Mouse (Mus musculus): ENCODE data around the gene Gm26620. TPM values are rescaled to one million over a fixed set of nuclear protein-coding genes. Genes with fewer than 3 reads are reported as not detected.
A peak's percentile ranks its signal among the peaks of the same experiment; 100 is the strongest.

Gm26620 gene
- polyA plus RNA-seq, 1 experiment from 2014 or later: 1.3 TPM

DNA sequence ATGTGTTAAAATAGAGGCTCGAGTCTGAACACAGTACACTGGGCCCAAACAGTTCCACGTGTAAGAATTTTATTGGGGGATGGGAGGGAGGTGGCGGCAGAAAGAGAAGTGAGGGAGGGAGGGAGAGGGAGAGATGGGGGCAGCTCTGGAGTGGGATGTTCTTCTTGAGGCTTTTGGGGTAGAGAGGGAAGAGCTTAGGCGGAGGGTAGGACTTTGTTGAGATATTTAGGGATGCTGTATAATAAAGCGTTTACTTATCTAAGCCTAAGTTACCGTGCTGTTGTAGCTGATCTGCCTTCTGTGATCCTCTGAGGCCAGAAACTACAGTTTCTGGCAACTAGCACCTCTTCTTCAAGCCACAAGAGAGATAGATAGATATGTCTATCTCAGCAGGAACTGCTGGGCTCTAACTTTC lies 1.2 kb downstream of the Gm26620 start:
- 53% methylated on average over 6 of the region's 6 CpGs for WGBS
- H3K27me3 ChIP-seq (replicated peaks; ENCODE audit: control insufficient read depth, insufficient read depth, low read length): no peaks in the 10 kb centered on the region
- no peak overlapping the region for H3K4me3 ChIP-seq (ENCODE audit: low read length)
- H3K4me1 ChIP-seq (ENCODE audit: control insufficient read depth, insufficient read depth, low read depth, low read length): peaks cover 12% of the 10 kb centered on the region
- H3K9me3 ChIP-seq (ENCODE audit: control insufficient read depth, low read length): no peaks in the 10 kb centered on the region
- 0 out of 2 replicates have a peak, but pooled peaks cover 2% of the 10 kb centered on the region for H3K36me3 ChIP-seq (ENCODE audit: control insufficient read depth, insufficient read depth, low read length)
- no peak overlapping the region for H3K27ac ChIP-seq (ENCODE audit: low read depth, low read length)
- no peak overlapping the region for H3K4me2 ChIP-seq (ENCODE audit: low read length)
- no peak for ATAC-seq
- peak overlapping the region; percentile 3; the same call in 1 of the 2 replicates for H3K9ac ChIP-seq (ENCODE audit: low read depth, low read length)

DNA sequence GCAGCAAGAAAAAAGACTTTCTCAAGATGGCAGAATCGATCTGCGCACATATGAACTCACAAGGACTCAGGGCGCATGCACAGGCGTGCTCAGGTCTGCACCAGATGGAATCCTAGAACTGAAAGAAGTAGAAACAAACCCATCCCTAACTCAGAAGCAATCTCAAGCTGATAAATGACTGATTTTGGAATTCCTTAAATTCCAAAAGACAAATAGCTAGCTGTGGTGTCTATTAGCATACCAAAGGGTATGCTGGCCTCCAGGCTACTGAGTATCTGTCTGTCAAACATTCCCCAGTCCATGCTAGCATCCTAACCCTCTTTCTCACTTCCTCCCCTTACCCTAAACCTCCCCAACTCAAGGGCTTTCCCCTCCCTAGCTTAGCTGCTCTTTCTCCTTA lies 4.4 kb downstream of the Gm26620 start:
- no peak for ATAC-seq
- Histone ChIP-seq H3K4me3 (ENCODE audit: low read length) (no peak overlapping the region), H3K9me3 (ENCODE audit: control insufficient read depth, low read length) (no peaks in the 10 kb centered on the region), H3K9ac (ENCODE audit: low read depth, low read length) (no peak overlapping the region), H3K4me1 (ENCODE audit: control insufficient read depth, insufficient read depth, low read depth, low read length) (peaks cover 3% of the 10 kb centered on the region), H3K27me3 (replicated peaks; ENCODE audit: control insufficient read depth, insufficient read depth, low read length) (no peaks in the 10 kb centered on the region), H3K27ac (ENCODE audit: low read depth, low read length) (no peak overlapping the region), H3K4me2 (ENCODE audit: low read length) (no peak overlapping the region), H3K36me3 (ENCODE audit: control insufficient read depth, insufficient read depth, low read length) (no peaks in the 10 kb centered on the region)
- WGBS: 70% methylated on average over 4 of the region's 4 CpGs

DNA sequence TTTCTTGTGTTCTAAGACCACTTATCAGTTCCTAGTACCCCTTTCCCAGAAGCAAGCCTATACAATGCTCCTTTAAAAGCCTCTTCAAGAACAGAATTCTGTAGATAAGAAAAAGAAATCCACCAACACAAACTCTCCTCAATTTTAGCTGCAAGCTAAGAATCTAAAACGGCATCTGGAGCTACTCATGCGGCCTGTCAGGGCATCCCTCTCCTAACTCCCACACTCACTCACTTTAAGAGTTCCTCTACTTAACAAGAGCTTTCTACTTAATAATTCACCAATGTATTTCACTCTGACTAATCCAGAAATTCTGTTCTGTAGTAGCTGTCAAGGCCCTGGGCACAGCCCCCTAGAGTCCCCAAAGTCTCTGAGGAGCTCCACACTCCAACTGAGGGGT lies 6.8 kb downstream of the Gm26620 start:
- Histone ChIP-seq H3K9me3 (ENCODE audit: control insufficient read depth, low read length) (no peaks in the 10 kb centered on the region), H3K4me1 (ENCODE audit: control insufficient read depth, insufficient read depth, low read depth, low read length) (no peaks in the 10 kb centered on the region), H3K27me3 (replicated peaks; ENCODE audit: control insufficient read depth, insufficient read depth, low read length) (no peaks in the 10 kb centered on the region), H3K4me3 (ENCODE audit: low read length) (no peak overlapping the region), H3K36me3 (ENCODE audit: control insufficient read depth, insufficient read depth, low read length) (no peaks in the 10 kb centered on the region), H3K4me2 (ENCODE audit: low read length) (no peak overlapping the region), H3K27ac (ENCODE audit: low read depth, low read length) (no peak overlapping the region), H3K9ac (ENCODE audit: low read depth, low read length) (no peak overlapping the region)
- WGBS: 79% methylated on average over 2 of the region's 2 CpGs
- no peak for ATAC-seq

DNA sequence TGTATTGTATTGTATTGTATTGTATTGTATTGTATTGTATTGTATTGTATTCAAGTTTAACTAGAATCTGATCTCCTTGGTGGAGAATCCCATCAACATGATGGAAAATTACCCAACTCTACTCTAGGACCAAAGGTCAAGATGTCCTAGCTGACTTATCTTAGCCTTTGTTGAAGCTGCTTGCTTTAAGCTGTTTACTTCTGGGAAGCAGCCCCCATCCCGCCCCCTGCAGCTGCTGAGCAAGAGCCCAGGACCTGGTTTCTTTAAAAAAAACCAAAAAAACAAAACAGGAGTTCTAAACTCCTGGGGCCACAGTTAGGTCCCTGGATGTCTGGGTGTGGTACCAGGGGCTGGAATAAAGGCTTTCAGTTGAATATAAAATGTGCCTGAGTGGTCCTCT lies 7.4 kb downstream of the Gm26620 start:
- Histone ChIP-seq H3K4me1 (ENCODE audit: control insufficient read depth, insufficient read depth, low read depth, low read length) (no peaks in the 10 kb centered on the region), H3K9me3 (ENCODE audit: control insufficient read depth, low read length) (no peaks in the 10 kb centered on the region), H3K4me2 (ENCODE audit: low read length) (no peak overlapping the region), H3K4me3 (ENCODE audit: low read length) (no peak overlapping the region), H3K27me3 (replicated peaks; ENCODE audit: control insufficient read depth, insufficient read depth, low read length) (no peaks in the 10 kb centered on the region), H3K27ac (ENCODE audit: low read depth, low read length) (no peak overlapping the region), H3K9ac (ENCODE audit: low read depth, low read length) (no peak overlapping the region), H3K36me3 (ENCODE audit: control insufficient read depth, insufficient read depth, low read length) (no peaks in the 10 kb centered on the region)
- 55% methylated on average over 1 of the region's 1 CpGs for WGBS
- ATAC-seq: no peak

DNA sequence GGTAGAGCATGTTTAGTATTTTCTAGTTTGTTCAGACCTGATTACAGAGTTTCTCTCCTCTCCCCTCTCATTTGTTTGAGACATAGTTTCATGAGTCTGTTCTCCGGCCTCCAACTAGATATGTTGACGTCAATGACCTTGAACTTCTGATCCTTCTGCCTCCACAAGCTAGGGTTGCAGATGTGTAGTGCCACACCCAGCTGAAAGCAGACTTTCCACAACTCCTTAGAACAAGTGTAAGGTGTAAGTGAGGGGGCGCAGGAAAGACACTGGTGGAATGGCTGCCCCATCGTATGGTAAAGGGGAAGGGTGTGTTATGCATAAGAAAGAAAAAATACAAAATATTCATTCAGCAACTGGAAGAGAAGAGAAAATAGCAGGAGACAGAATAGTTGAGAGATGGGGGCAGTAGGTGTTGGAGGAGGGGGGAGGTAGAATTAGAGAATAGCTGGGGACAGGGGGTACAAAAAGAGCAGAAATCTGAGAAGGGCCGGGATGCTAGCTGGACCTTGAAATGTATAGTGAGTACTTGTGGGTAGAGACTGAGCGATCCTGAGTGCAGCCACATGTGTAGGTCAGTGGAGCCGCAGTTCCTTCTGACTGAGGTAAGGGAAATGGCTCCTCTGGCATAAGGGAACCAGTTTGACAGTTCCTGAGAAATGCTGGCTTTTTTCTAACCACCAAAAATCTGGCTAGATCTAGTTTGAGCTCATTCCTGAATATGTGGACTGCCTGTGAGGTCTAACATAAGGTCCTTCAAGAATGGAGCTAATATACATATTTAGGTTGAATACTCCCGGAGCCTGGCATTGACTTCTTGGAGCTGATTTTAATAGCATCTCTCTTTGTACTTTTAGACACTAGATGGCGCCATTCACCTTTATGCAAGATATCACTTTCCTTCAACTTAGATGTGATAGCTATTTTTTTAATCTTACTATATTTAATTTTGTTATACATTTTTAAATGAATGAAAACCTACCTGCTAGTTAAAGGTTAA lies 10.0 kb downstream of the Gm26620 start:
- Histone ChIP-seq H3K9me3 (ENCODE audit: control insufficient read depth, low read length) (no peaks in the 10 kb centered on the region), H3K36me3 (ENCODE audit: control insufficient read depth, insufficient read depth, low read length) (no peaks in the 10 kb centered on the region), H3K4me2 (ENCODE audit: low read length) (no peak overlapping the region), H3K4me1 (ENCODE audit: control insufficient read depth, insufficient read depth, low read depth, low read length) (no peaks in the 10 kb centered on the region), H3K4me3 (ENCODE audit: low read length) (no peak overlapping the region), H3K27ac (ENCODE audit: low read depth, low read length) (no peak overlapping the region), H3K27me3 (replicated peaks; ENCODE audit: control insufficient read depth, insufficient read depth, low read length) (no peaks in the 10 kb centered on the region), H3K9ac (ENCODE audit: low read depth, low read length) (no peak overlapping the region)
- WGBS: 64% methylated on average over 9 of the region's 9 CpGs
- peak; percentile 54; the same call in 1 of the 2 replicates for ATAC-seq

DNA sequence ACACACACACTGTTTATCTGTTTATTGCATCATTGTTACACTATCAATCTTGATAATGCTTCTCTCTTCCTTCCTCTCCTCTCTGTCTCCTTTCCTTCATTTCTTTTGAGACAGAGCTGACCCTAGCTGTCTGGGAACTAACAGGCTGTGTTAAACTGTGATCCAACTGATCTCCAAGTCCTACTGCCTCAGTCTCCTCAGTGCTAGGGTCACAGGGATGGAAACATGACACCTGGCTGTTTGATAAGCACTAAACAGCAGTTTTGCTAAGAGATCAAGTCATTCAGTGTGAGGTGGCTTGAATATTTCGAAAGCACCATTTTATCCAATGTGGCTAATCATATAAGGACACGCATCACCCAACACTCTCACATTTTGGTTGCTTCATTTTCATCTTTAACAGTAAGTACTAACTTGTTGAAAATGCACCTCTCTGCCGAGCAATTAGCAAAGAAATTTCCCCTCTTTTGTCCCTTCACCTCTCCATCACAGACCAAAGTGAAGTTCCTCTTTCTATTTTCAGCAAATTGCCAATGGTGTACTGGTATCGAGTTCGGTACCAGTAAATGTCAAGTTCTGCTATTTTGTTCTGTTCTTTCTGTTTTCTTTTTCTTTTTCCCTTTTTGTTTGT lies 11.9 kb downstream of the Gm26620 start:
- Histone ChIP-seq H3K36me3 (ENCODE audit: control insufficient read depth, insufficient read depth, low read length) (no peaks in the 10 kb centered on the region), H3K4me2 (ENCODE audit: low read length) (no peak overlapping the region), H3K4me3 (ENCODE audit: low read length) (no peak overlapping the region), H3K9me3 (ENCODE audit: control insufficient read depth, low read length) (no peaks in the 10 kb centered on the region), H3K27me3 (replicated peaks; ENCODE audit: control insufficient read depth, insufficient read depth, low read length) (no peaks in the 10 kb centered on the region), H3K27ac (ENCODE audit: low read depth, low read length) (no peak overlapping the region), H3K9ac (ENCODE audit: low read depth, low read length) (no peak overlapping the region), H3K4me1 (ENCODE audit: control insufficient read depth, insufficient read depth, low read depth, low read length) (no peaks in the 10 kb centered on the region)
- WGBS: 87% methylated on average over 5 of the region's 5 CpGs
- no peak for ATAC-seq

DNA sequence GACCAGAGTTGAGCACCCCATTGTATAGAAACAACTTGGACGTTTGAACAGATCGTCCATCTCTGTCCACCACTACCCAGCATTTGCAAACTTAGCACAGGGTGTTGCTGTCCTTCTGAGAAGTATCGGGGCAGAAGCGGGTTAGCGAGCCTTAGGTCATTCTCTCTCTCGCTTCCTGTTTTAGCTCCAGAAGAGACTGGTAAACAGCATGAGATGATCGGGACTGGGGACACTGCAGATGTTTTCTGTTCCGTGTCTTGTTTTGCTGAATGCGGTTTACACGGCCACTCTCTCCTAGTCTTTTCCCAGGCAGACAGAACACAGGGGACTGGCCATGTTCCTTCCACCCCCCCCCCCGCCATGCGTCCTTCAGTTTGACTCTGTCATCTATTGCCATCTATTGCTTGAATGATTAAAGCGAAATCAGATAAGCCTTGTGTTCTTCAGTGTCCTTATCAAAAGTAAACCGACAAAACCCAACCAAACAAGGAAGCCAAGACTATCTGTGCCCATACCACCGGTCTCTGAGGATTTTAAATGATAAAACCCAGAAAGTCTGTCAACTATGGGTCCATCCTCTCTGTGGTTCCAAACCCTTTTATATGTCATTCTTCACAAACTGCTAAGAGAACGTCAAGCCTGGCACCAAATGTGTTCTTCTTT lies 13.7 kb downstream of the Gm26620 start:
- H3K27me3 ChIP-seq (replicated peaks; ENCODE audit: control insufficient read depth, insufficient read depth, low read length): no peaks in the 10 kb centered on the region
- H3K9me3 ChIP-seq (ENCODE audit: control insufficient read depth, low read length): no peaks in the 10 kb centered on the region
- H3K4me2 ChIP-seq (ENCODE audit: low read length): no peak overlapping the region
- no peaks in the 10 kb centered on the region for H3K36me3 ChIP-seq (ENCODE audit: control insufficient read depth, insufficient read depth, low read length)
- H3K4me1 ChIP-seq (ENCODE audit: control insufficient read depth, insufficient read depth, low read depth, low read length): no peaks in the 10 kb centered on the region
- ATAC-seq: no peak
- H3K27ac ChIP-seq (ENCODE audit: low read depth, low read length): no peak overlapping the region
- no peak overlapping the region for H3K4me3 ChIP-seq (ENCODE audit: low read length)
- WGBS: 77% methylated on average over 16 of the region's 16 CpGs
- H3K9ac ChIP-seq (ENCODE audit: low read depth, low read length): no peak overlapping the region

DNA sequence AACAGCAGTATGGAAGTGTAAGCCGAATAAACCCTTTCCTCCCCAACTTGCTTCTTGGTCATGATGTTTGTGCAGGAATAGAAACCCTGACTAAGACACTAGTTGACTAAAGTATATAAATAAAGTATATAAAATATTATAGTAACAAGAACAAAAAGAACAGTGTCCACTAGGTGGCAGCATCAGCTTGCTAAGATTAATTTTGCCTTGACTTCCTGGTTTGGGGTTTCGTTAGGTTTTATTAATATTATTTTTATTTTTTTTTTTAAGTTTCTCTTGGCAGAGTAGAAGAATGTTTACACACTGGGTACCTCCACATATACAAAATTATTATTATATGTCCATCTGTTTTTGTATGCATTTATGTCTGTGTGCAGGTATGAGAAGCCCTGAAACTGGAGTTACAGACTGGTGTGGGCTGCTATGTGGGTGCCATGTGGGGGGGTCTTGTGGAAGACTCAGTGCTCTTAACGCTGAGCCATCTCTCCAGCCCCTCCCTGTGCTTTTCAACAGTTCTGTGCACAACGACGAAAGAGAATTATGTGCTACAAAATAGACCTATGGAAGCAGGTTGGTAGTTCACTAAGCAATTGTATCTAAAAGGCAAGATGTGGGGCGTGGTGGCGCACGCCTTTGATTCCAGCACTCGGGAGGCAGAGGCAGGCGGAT lies 16.1 kb downstream of the Gm26620 start:
- Histone ChIP-seq H3K4me2 (ENCODE audit: low read length) (no peak overlapping the region), H3K4me3 (ENCODE audit: low read length) (no peak overlapping the region), H3K4me1 (ENCODE audit: control insufficient read depth, insufficient read depth, low read depth, low read length) (no peaks in the 10 kb centered on the region), H3K27ac (ENCODE audit: low read depth, low read length) (no peak overlapping the region), H3K27me3 (replicated peaks; ENCODE audit: control insufficient read depth, insufficient read depth, low read length) (peaks cover 2% of the 10 kb centered on the region; the same call in 1 of the 2 replicates), H3K9ac (ENCODE audit: low read depth, low read length) (no peak overlapping the region), H3K36me3 (ENCODE audit: control insufficient read depth, insufficient read depth, low read length) (no peaks in the 10 kb centered on the region), H3K9me3 (ENCODE audit: control insufficient read depth, low read length) (no peaks in the 10 kb centered on the region)
- 35% methylated on average over 10 of the region's 10 CpGs for WGBS
- peak; percentile 51 for ATAC-seq
